Mouse (Mus musculus) liver, embryonic 14.5 days (tissue): ENCODE results near the gene Cdk11b. TPM values are rescaled to one million over a fixed set of nuclear protein-coding genes. Genes with fewer than 3 reads are reported as not detected.

Source experiments
- ATAC-seq: fragments of 200-750 bp; cut with Nextera tagmentation; 2 replicates; pipeline ENCODE4 v1.8.0; 2017; ENCODE audit warnings: moderate number of reproducible peaks, mild to moderate bottlenecking, moderate library complexity; ENCODE audit not compliant: insufficient read depth
- DNase-seq, 3 experiments: peaks; one replicate each; pipeline ENCODE4 v3.0.0-alpha.2; 2012 to 2013; ENCODE audit warnings: low read depth in 3 of 3, low spot score in 3 of 3
- H3K27ac ChIP-seq: fragments of 300-500 bp; sonication (generic); 2 replicates; pipeline ENCODE4 v1.5.1; 2014; ENCODE audit warnings: moderate library complexity, mild to moderate bottlenecking, control low read depth, inconsistent platforms
- H3K27me3 ChIP-seq: fragments of 300-500 bp; sonication (generic); 2 replicates; pipeline ENCODE4 v1.6.1; 2014; ENCODE audit warnings: mild to moderate bottlenecking, low read length, moderate library complexity; ENCODE audit not compliant: control insufficient read depth, insufficient read depth
- H3K36me3 ChIP-seq: fragments of 300-500 bp; sonication (generic); replicated peaks from 2 replicates; pipeline ENCODE4 v1.6.1; 2014; ENCODE audit warnings: low read depth; ENCODE audit not compliant: control insufficient read depth, insufficient read depth
- H3K4me1 ChIP-seq, 2 experiments: fragments of 200-500 bp in 1 of 2; fragments of 300-500 bp in 1 of 2; sonication (generic) in 1 of 2; replicated peaks; 2 replicates each; pipeline ENCODE4 v1.6.1; 2012 to 2014; ENCODE audit warnings: antibody characterized with exemption in 1 of 2, inconsistent platforms in 1 of 2, low read length in 1 of 2; ENCODE audit not compliant: control insufficient read depth in 2 of 2, insufficient read depth in 2 of 2
- H3K4me2 ChIP-seq: fragments of 300-500 bp; sonication (generic); 2 replicates; pipeline ENCODE4 v1.6.1; 2014; ENCODE audit warnings: low read depth, mild to moderate bottlenecking, control low read depth, moderate library complexity
- H3K4me3 ChIP-seq, 2 experiments: fragments of 200-500 bp in 1 of 2; fragments of 300-500 bp in 1 of 2; sonication (generic) in 1 of 2; 2 replicates each; pipeline ENCODE4 v1.5.1; 2012 to 2014; ENCODE audit warnings: low read depth in 2 of 2, low read length in 2 of 2, mild to moderate bottlenecking in 2 of 2, control low read depth in 1 of 2, inconsistent platforms in 1 of 2, moderate library complexity in 1 of 2; ENCODE audit not compliant: insufficient read depth in 1 of 2
- H3K9ac ChIP-seq: fragments of 300-500 bp; sonication (generic); replicated peaks from 2 replicates; pipeline ENCODE4 v1.6.1; 2014; ENCODE audit warnings: mild to moderate bottlenecking, control low read depth, moderate library complexity
- H3K9me3 ChIP-seq: fragments of 300-500 bp; sonication (generic); 2 replicates; pipeline ENCODE4 v1.6.1; 2016; ENCODE audit warnings: low read length, mixed read lengths; ENCODE audit not compliant: control insufficient read depth
- CTCF ChIP-seq: IDR thresholded peaks from 2 replicates; pipeline ENCODE4 v1.5.1; 2016; ENCODE audit warnings: antibody characterized with exemption, low read depth, control low read depth
- EP300 ChIP-seq: IDR thresholded peaks from 2 replicates; pipeline ENCODE4 v1.6.1; 2016; ENCODE audit warnings: antibody characterized with exemption, low read depth
- WGBS: fragments of 180-500 bp; shearing (Covaris S2); extraction: QIAGEN DNeasy Blood & Tissue Kit; methylation state at CpG from one replicate; pipeline ENCODE4 v1.1.7; 2014; ENCODE audit not compliant: insufficient replicate concordance; 5-methylcytosine and 5-hydroxymethylcytosine counted together
- polyA plus RNA-seq, 2 experiments: library from polyadenylated mRNA; depleted of rRNA in 1 of 2; stranded (reverse) in 1 of 2; unstranded in 1 of 2; fragments of >200 nt; fragmentation: Nextera tagmentation in 1 of 2; extraction: Ambion mirVana in 1 of 2; gene quantifications; 2 replicates each; pipeline versions ENCODE4 v1.2.1 to v1.2.3; 2012 to 2014

The Cdk11b gene
- polyA plus RNA-seq, 2 experiments = 16.3 to 21.4 TPM

GRCm38 (mm10) chr4:155578336-155579125 lies 46.1 kb upstream of the Cdk11b start:
- Histone ChIP-seq H3K4me3 (no peak overlapping the region), H3K27me3 (no peaks in the 10 kb centered on the region), H3K4me2 (no peak overlapping the region), H3K27ac (no peak overlapping the region), H3K4me1 (no peaks in the 10 kb centered on the region; a peak in 1 of 4 replicates), H3K9me3 (no peaks in the 10 kb centered on the region), H3K36me3 (peaks cover 3% of the 10 kb centered on the region; the same call in 1 of the 2 replicates), H3K9ac (no peak overlapping the region)
- DNase-seq (no peak), ATAC-seq (no peak)
- 69% methylated on average over 7 of the region's 7 CpGs for WGBS
- TF ChIP-seq EP300 (no peak), CTCF (no peak)

GRCm38 (mm10) chr4:155580420-155580819 lies 44.2 kb upstream of the Cdk11b start:
- H3K9ac ChIP-seq = no peak overlapping the region
- no peak overlapping the region for H3K4me2 ChIP-seq
- TF ChIP-seq EP300 = no peak
- TF ChIP-seq CTCF = peak; percentile 86
- no peak for ATAC-seq
- 23% methylated on average over 1 of the region's 1 CpGs for WGBS
- no peaks in the 10 kb centered on the region for H3K4me1 ChIP-seq
- peaks cover 11% of the 10 kb centered on the region for H3K36me3 ChIP-seq
- H3K27me3 ChIP-seq = no peaks in the 10 kb centered on the region
- no peak for DNase-seq
- no peak overlapping the region for H3K4me3 ChIP-seq
- H3K9me3 ChIP-seq = no peaks in the 10 kb centered on the region
- no peak overlapping the region for H3K27ac ChIP-seq

GRCm38 (mm10) chr4:155582279-155582905 lies 42.3 kb upstream of the Cdk11b start:
- Histone ChIP-seq H3K4me1 (no peaks in the 10 kb centered on the region), H3K27me3 (no peaks in the 10 kb centered on the region), H3K36me3 (peaks cover 8% of the 10 kb centered on the region), H3K4me2 (no peak overlapping the region), H3K9me3 (no peaks in the 10 kb centered on the region), H3K4me3 (no peak overlapping the region), H3K27ac (no peak overlapping the region), H3K9ac (no peak overlapping the region)
- ATAC-seq (no peak), DNase-seq (no peak)
- 70% methylated on average over 6 of the region's 6 CpGs for WGBS
- TF ChIP-seq CTCF (no peak), EP300 (no peak)

- Histone ChIP-seq H3K27me3 (no peaks in the 10 kb centered on the region), H3K4me2 (no peak overlapping the region), H3K36me3 (peaks cover 10% of the 10 kb centered on the region), H3K9me3 (no peaks in the 10 kb centered on the region), H3K4me3 (no peak overlapping the region), H3K9ac (no peak overlapping the region), H3K27ac (no peak overlapping the region), H3K4me1 (no peaks in the 10 kb centered on the region)
- ATAC-seq (no peak), DNase-seq (no peak)
- 84% methylated on average over 5 of the region's 5 CpGs for WGBS
- TF ChIP-seq EP300 (no peak), CTCF (no peak)
Observed at GRCm38 (mm10) chr4:155589356-155589755, 35.3 kb upstream of the Cdk11b start.

- Histone ChIP-seq H3K4me1 (peaks cover 0 to 5% of the 10 kb centered on the region in 2 experiments; a peak in 2 of 4 replicates), H3K36me3 (peaks cover 2% of the 10 kb centered on the region), H3K4me2 (no peak overlapping the region), H3K27ac (no peak overlapping the region), H3K9ac (no peak overlapping the region), H3K27me3 (no peaks in the 10 kb centered on the region), H3K9me3 (no peaks in the 10 kb centered on the region), H3K4me3 (no peak overlapping the region)
- TF ChIP-seq EP300 (no peak), CTCF (no peak)
- ATAC-seq (no peak), DNase-seq (no peak)
- 63% methylated on average over 7 of the region's 7 CpGs for WGBS
Observed at GRCm38 (mm10) chr4:155591012-155591719, 33.5 kb upstream of the Cdk11b start.
